Mouse (Mus musculus): ENCODE results near the gene Emilin3. TPM values are rescaled to one million over a fixed set of nuclear protein-coding genes. Genes with fewer than 3 reads are reported as not detected.
A peak's percentile ranks its signal among the peaks of the same experiment; 100 is the strongest.

Gene Emilin3
- polyA plus RNA-seq, 1 experiment from 2014 or later, result 1.5 TPM

DNA sequence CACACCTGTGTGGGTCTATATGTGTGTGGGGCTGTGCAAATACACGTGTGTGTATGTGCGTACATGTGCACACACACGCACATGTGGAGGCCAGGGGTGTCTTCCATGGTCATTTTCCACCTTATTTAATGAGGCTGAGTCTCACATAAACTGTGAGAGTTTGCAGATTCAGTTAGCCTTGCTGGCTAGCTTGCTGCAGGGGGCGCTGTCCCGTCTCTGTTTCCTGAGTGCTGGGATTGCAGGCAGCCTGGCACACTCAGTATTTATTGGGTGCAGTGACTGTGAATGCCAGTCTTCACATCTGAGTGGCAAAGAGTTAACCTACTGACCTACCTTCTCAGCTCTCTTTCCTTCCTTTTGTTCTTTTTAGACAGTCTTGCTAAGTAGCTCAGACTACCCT, 21.8 kb upstream of the Emilin3 start:
- no peaks in the 10 kb centered on the region for H3K4me1 ChIP-seq (replicated peaks; ENCODE audit: insufficient read depth, low read length)
- H3K9ac ChIP-seq (ENCODE audit: low read depth, low read length), result no peak overlapping the region
- no peaks in the 10 kb centered on the region for H3K36me3 ChIP-seq (ENCODE audit: insufficient read depth, low read length)
- H3K4me3 ChIP-seq (replicated peaks; ENCODE audit: low read depth, low read length), result no peak overlapping the region
- peak; percentile 39; the same call in 1 of the 2 replicates for TF ChIP-seq CTCF (IDR thresholded peaks at IDR 0.05; ENCODE audit: low read depth)
- DNase-seq (ENCODE audit: low spot score) (no peak), ATAC-seq (replicated peaks; ENCODE audit: low FRiP score, low read depth) (no peak)
- no peaks in the 10 kb centered on the region for H3K9me3 ChIP-seq (replicated peaks; ENCODE audit: low read length)
- no peak overlapping the region for H3K27ac ChIP-seq
- no peaks in the 10 kb centered on the region for H3K27me3 ChIP-seq (ENCODE audit: insufficient read depth, low read length)
- H3K4me2 ChIP-seq (ENCODE audit: low read length), result no peak overlapping the region
- 65% methylated on average over 5 of the region's 5 CpGs for WGBS

DNA sequence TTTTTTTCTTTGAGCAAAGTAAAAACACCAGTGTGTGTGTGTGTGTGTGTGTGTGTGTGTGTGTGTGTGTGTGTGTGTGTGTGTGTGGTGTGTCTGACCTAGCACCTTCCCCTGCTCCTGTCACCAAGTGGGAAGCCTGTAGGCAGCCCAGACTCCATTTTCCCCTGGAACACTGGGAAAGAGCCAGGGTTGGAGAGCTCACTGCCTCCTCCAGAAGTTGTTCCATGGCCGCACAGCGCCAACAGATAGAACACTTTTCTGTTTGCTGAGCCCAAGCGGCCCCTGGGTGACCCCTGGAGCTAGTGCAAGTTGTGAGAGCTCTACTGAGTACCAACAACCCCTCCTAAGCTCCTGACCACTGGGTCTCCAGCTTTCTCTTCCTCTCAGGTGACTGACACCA, 20.9 kb upstream of the Emilin3 start:
- H3K9ac ChIP-seq (ENCODE audit: low read depth, low read length), result no peak overlapping the region
- H3K36me3 ChIP-seq (ENCODE audit: insufficient read depth, low read length), result no peaks in the 10 kb centered on the region
- no peak for DNase-seq (ENCODE audit: low spot score)
- no peak for TF ChIP-seq CTCF (IDR thresholded peaks at IDR 0.05; ENCODE audit: low read depth)
- WGBS, result 83% methylated on average over 3 of the region's 3 CpGs
- H3K27me3 ChIP-seq (ENCODE audit: insufficient read depth, low read length), result no peaks in the 10 kb centered on the region
- no peak overlapping the region for H3K27ac ChIP-seq
- no peak for ATAC-seq (replicated peaks; ENCODE audit: low FRiP score, low read depth)
- H3K4me2 ChIP-seq (ENCODE audit: low read length), result no peak overlapping the region
- no peaks in the 10 kb centered on the region for H3K9me3 ChIP-seq (replicated peaks; ENCODE audit: low read length)
- H3K4me1 ChIP-seq (replicated peaks; ENCODE audit: insufficient read depth, low read length), result no peaks in the 10 kb centered on the region
- no peak overlapping the region for H3K4me3 ChIP-seq (replicated peaks; ENCODE audit: low read depth, low read length)

DNA sequence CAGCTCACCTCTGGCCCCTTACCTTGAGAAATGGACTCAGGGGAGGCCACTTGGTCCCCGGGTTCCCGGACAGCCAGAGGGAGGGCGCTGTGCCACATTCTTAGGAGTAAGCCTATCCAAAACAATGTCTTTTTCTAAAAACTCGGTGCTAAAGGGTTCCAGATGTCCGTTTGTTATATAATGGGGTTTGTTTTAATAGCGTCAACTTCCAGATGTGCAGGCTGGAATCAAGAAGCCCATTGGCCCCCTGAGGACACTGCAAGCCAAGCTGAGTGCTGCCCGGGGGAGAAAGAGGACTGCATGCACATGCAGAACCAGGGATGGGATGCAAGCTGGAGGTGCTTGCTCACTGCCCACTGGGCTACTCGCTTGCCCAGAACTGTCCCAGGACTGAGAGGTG, 20.2 kb upstream of the Emilin3 start:
- TF ChIP-seq CTCF (IDR thresholded peaks at IDR 0.05; ENCODE audit: low read depth), result no peak
- no peak for ATAC-seq (replicated peaks; ENCODE audit: low FRiP score, low read depth)
- H3K27ac ChIP-seq, result no peak overlapping the region

DNA sequence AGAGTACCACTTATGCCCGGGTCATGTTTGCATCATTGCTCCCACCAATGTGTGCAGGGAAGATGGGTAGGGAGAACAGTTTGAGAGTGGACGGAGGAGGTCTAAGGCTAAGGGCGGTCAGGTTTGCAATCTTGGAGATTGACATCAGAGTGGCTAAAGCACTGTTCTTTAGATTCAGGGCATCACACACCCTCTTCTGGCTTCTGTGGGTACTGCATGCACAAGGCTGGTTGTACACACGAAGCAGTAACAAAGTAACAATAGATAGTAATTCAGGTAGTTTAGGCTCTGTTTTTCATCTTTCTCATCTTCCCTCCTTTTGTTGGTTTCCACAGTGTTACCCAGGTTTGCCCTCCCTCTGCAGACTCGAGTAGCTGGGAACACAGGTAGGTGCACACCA, 19.2 kb upstream of the Emilin3 start:
- Histone ChIP-seq H3K27me3 (ENCODE audit: insufficient read depth, low read length) (no peaks in the 10 kb centered on the region), H3K27ac (no peak overlapping the region), H3K4me3 (replicated peaks; ENCODE audit: low read depth, low read length) (no peak overlapping the region), H3K9me3 (replicated peaks; ENCODE audit: low read length) (no peaks in the 10 kb centered on the region), H3K4me1 (replicated peaks; ENCODE audit: insufficient read depth, low read length) (no peaks in the 10 kb centered on the region), H3K36me3 (ENCODE audit: insufficient read depth, low read length) (no peaks in the 10 kb centered on the region), H3K4me2 (ENCODE audit: low read length) (no peak overlapping the region), H3K9ac (ENCODE audit: low read depth, low read length) (no peak overlapping the region)
- ATAC-seq (replicated peaks; ENCODE audit: low FRiP score, low read depth) (no peak), DNase-seq (ENCODE audit: low spot score) (no peak)
- 98% methylated on average over 5 of the region's 5 CpGs for WGBS
- TF ChIP-seq CTCF (IDR thresholded peaks at IDR 0.05; ENCODE audit: low read depth), result no peak

More for the DNA sequence above, 20.2 kb upstream of the Emilin3 start:
- Histone ChIP-seq H3K4me1 (replicated peaks; ENCODE audit: insufficient read depth, low read length) (no peaks in the 10 kb centered on the region), H3K36me3 (ENCODE audit: insufficient read depth, low read length) (no peaks in the 10 kb centered on the region), H3K9me3 (replicated peaks; ENCODE audit: low read length) (no peaks in the 10 kb centered on the region), H3K9ac (ENCODE audit: low read depth, low read length) (no peak overlapping the region), H3K4me2 (ENCODE audit: low read length) (no peak overlapping the region), H3K4me3 (replicated peaks; ENCODE audit: low read depth, low read length) (no peak overlapping the region), H3K27me3 (ENCODE audit: insufficient read depth, low read length) (no peaks in the 10 kb centered on the region)
- DNase-seq (ENCODE audit: low spot score), result no peak
- WGBS, result 54% methylated on average over 8 of the region's 8 CpGs

DNA sequence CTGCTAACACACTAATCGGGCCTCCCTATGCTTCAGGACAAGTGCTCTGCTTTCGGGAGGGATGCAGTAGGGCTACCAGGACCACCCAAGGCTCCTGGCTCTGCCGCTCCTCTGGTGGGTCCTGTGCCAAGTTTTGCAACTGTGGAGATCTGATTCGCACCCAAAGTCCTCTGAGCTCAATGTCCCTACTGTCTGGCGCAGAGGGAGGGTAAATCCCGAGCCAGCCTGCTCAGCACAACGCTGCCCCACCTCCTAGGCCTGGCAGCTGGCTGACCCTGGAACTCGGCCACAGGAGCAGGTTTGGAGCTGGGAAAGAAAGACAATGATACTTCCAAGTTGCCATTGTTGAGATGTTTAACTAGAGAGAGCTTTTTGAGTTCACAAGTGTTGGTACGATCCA, 13.1 kb upstream of the Emilin3 start:
- no peak for ATAC-seq (replicated peaks; ENCODE audit: low FRiP score, low read depth)
- Histone ChIP-seq H3K9me3 (replicated peaks; ENCODE audit: low read length) (no peaks in the 10 kb centered on the region), H3K9ac (ENCODE audit: low read depth, low read length) (no peak overlapping the region), H3K4me2 (ENCODE audit: low read length) (no peak overlapping the region), H3K27me3 (ENCODE audit: insufficient read depth, low read length) (no peaks in the 10 kb centered on the region), H3K4me3 (replicated peaks; ENCODE audit: low read depth, low read length) (no peak overlapping the region), H3K4me1 (replicated peaks; ENCODE audit: insufficient read depth, low read length) (no peaks in the 10 kb centered on the region), H3K36me3 (ENCODE audit: insufficient read depth, low read length) (no peaks in the 10 kb centered on the region), H3K27ac (no peak overlapping the region)
- 78% methylated on average over 9 of the region's 9 CpGs for WGBS
- no peak for TF ChIP-seq CTCF (IDR thresholded peaks at IDR 0.05; ENCODE audit: low read depth)
- DNase-seq (ENCODE audit: low spot score), result no peak

DNA sequence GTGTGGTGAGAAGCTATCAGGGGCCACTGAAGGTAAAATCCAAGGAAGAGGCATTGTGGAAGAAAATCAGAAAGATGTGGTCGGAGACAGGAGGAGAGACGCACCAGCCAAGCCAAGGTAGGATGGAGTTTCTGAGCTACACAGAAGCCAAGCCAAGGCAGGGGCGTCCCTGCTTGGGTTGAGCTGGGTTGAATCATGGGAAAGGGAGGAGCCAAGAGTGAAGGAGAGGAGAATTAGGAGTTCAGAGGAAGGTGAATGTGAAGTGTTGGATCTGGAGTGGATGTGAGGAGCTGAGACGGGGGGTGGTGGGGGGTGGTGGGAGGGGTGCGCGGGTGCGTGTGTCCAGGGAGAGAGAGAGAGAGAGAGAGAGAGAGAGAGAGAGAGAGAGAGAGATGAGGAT, 9.2 kb upstream of the Emilin3 start:
- Histone ChIP-seq H3K4me1 (replicated peaks; ENCODE audit: insufficient read depth, low read length) (no peaks in the 10 kb centered on the region), H3K4me3 (replicated peaks; ENCODE audit: low read depth, low read length) (no peak overlapping the region), H3K27me3 (ENCODE audit: insufficient read depth, low read length) (no peaks in the 10 kb centered on the region), H3K4me2 (ENCODE audit: low read length) (no peak overlapping the region), H3K9ac (ENCODE audit: low read depth, low read length) (no peak overlapping the region), H3K9me3 (replicated peaks; ENCODE audit: low read length) (no peaks in the 10 kb centered on the region), H3K36me3 (ENCODE audit: insufficient read depth, low read length) (no peaks in the 10 kb centered on the region), H3K27ac (no peak overlapping the region)
- DNase-seq (ENCODE audit: low spot score) (no peak), ATAC-seq (replicated peaks; ENCODE audit: low FRiP score, low read depth) (no peak)
- TF ChIP-seq CTCF (IDR thresholded peaks at IDR 0.05; ENCODE audit: low read depth), result no peak
- WGBS, result 45% methylated on average over 4 of the region's 7 CpGs

DNA sequence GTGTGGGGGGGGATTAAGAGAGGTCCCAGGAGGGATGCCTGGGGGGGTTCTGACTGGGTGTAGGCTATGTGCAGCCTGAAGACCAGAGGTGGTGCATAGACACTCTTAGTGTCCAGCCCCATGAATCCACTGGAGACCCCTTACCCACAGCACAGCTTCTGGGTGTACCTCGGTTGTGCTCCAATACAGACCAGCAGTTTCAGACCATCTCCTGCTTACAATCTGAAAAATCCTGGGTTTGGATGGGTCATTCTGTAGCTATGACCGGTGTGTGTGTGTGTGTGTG, 6.7 kb upstream of the Emilin3 start:
- ATAC-seq (replicated peaks; ENCODE audit: low FRiP score, low read depth) (no peak), DNase-seq (ENCODE audit: low spot score) (no peak)
- H3K36me3 ChIP-seq (ENCODE audit: insufficient read depth, low read length), result no peaks in the 10 kb centered on the region
- H3K4me1 ChIP-seq (replicated peaks; ENCODE audit: insufficient read depth, low read length), result no peaks in the 10 kb centered on the region
- no peak overlapping the region for H3K27ac ChIP-seq
- no peaks in the 10 kb centered on the region for H3K27me3 ChIP-seq (ENCODE audit: insufficient read depth, low read length)
- H3K9ac ChIP-seq (ENCODE audit: low read depth, low read length), result no peak overlapping the region
- no peak overlapping the region for H3K4me3 ChIP-seq (replicated peaks; ENCODE audit: low read depth, low read length)
- no peak overlapping the region for H3K4me2 ChIP-seq (ENCODE audit: low read length)
- WGBS, result 73% methylated on average over 2 of the region's 2 CpGs
- no peaks in the 10 kb centered on the region for H3K9me3 ChIP-seq (replicated peaks; ENCODE audit: low read length)
- no peak for TF ChIP-seq CTCF (IDR thresholded peaks at IDR 0.05; ENCODE audit: low read depth)
